Mouse (Mus musculus) bone marrow, adult 2 months (tissue): ENCODE data around the gene Hs2st1.

Experiments used
- CTCF ChIP-seq: fragments of 200-500 bp; IDR thresholded peaks from 2 replicates; pipeline ENCODE4 v1.5.1; 2011; ENCODE audit warnings: low read length, control low read depth; ENCODE audit not compliant: control insufficient read depth, insufficient read depth
- POLR2A ChIP-seq: fragments of 200-500 bp; IDR thresholded peaks from 2 replicates; pipeline ENCODE4 v1.6.1; 2011; ENCODE audit warnings: low read depth, mild to moderate bottlenecking, control low read depth, low read length, borderline replicate concordance; ENCODE audit not compliant: control insufficient read depth

- no peak for TF ChIP-seq POLR2A
- TF ChIP-seq CTCF = no peak
Observed at GRCm38 (mm10) chr3:144506213-144506612, 63.8 kb downstream of the Hs2st1 start.
